Mouse (Mus musculus) cortical plate, adult 2 months (tissue): ENCODE data around the gene Fam110c.

ENCODE experiments used
- CTCF ChIP-seq: fragments of 200-500 bp; IDR thresholded peaks from 2 replicates; pipeline ENCODE4 v1.5.1; 2011; ENCODE audit warnings: mild to moderate bottlenecking, control low read depth, low read length; ENCODE audit not compliant: insufficient read depth; ENCODE audit errors: extremely low read depth
- POLR2A ChIP-seq: fragments of 200-500 bp; IDR thresholded peaks from 2 replicates; pipeline ENCODE4 v1.6.1; 2011; ENCODE audit warnings: mild to moderate bottlenecking, low read length, control low read depth; ENCODE audit not compliant: insufficient read depth; ENCODE audit errors: extremely low read depth

DNA sequence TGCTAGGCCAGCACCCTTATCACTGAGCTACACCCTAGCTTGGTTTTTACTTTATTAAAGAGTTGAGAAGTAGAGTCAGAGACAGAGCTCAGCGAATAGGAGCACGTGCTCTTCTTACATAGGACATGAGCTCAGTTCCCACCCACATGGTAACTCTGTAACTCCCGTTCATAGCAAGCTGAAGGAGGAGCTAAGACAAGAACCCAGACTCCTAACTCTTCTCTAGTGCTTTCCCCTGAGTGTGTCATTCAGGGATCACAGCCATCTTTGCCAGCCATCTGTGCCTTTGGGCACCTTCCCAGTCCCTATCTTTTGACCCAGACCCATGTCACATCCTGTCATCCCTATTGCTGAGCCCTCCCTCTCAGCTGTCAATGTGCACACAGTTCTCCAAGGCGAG lies 13.4 kb downstream of the Fam110c start:
- TF ChIP-seq CTCF (no peak), POLR2A (no peak)
